Mouse (Mus musculus): ENCODE results near the gene Ngfr. TPM values are rescaled to one million over a fixed set of nuclear protein-coding genes. Genes with fewer than 3 reads are reported as not detected.

The Ngfr gene
- not detected for polyA plus RNA-seq (2014; fragmentation: Illumina TruSeq; extraction: RNeasy Lipid Tissue Mini Kit (QIAGEN cat#74804); ENCODE audit: low replicate concordance)

GRCm38 (mm10) chr11:95587423-95587951, at the start of gene Ngfr:
Gene Ngfr (minus strand): TSS chr11:95587735.

Other genes starting within 250 kb of the Ngfr start
- 144 TPM for gene Slc35b1, start 203.0 kb downstream of the Ngfr start, polyA plus RNA-seq (2014; fragmentation: Illumina TruSeq; extraction: RNeasy Lipid Tissue Mini Kit (QIAGEN cat#74804); ENCODE audit: low replicate concordance)
- 88.0 TPM for gene Spop, start 173.7 kb downstream of the Ngfr start, polyA plus RNA-seq (2014; fragmentation: Illumina TruSeq; extraction: RNeasy Lipid Tissue Mini Kit (QIAGEN cat#74804); ENCODE audit: low replicate concordance)
- not detected for gene Nxph3, start 73.2 kb downstream of the Ngfr start, polyA plus RNA-seq (2014; fragmentation: Illumina TruSeq; extraction: RNeasy Lipid Tissue Mini Kit (QIAGEN cat#74804); ENCODE audit: low replicate concordance)
- 4.0 TPM for gene Phb, start 79.2 kb upstream of the Ngfr start, polyA plus RNA-seq (2014; fragmentation: Illumina TruSeq; extraction: RNeasy Lipid Tissue Mini Kit (QIAGEN cat#74804); ENCODE audit: low replicate concordance)
- 15.7 TPM for gene Zfp652, start 124.9 kb upstream of the Ngfr start, polyA plus RNA-seq (2014; fragmentation: Illumina TruSeq; extraction: RNeasy Lipid Tissue Mini Kit (QIAGEN cat#74804); ENCODE audit: low replicate concordance)
- gene B130006D01Rik, start 135.9 kb upstream of the Ngfr start, polyA plus RNA-seq (2014; fragmentation: Illumina TruSeq; extraction: RNeasy Lipid Tissue Mini Kit (QIAGEN cat#74804); ENCODE audit: low replicate concordance) = 0.11 TPM
- 2.9 TPM for gene Phospho1, start 236.8 kb upstream of the Ngfr start, polyA plus RNA-seq (2014; fragmentation: Illumina TruSeq; extraction: RNeasy Lipid Tissue Mini Kit (QIAGEN cat#74804); ENCODE audit: low replicate concordance)
- 1.6 TPM for gene Gngt2, start 249.5 kb upstream of the Ngfr start, polyA plus RNA-seq (2014; fragmentation: Illumina TruSeq; extraction: RNeasy Lipid Tissue Mini Kit (QIAGEN cat#74804); ENCODE audit: low replicate concordance)